Mouse (Mus musculus) kidney, embryonic 16.5 days (tissue): ENCODE data around the gene Tgm1. TPM values are rescaled to one million over a fixed set of nuclear protein-coding genes. Genes with fewer than 3 reads are reported as not detected.
"Not testable (repeated sequence)": the region's sequence is repeated elsewhere in the genome, so short reads cannot be mapped to it uniquely, and the experiment has no call there.

Experiments used
- ATAC-seq: fragments of 200-750 bp; cut with Nextera tagmentation; 2 replicates; pipeline ENCODE4 v1.8.0; 2017; ENCODE audit warnings: moderate TSS enrichment; ENCODE audit not compliant: low FRiP score, low TSS enrichment
- H3K27ac ChIP-seq: fragments of 300-500 bp; sonication (generic); 2 replicates; pipeline ENCODE4 v1.5.1; 2014; ENCODE audit warnings: low read length
- H3K27me3 ChIP-seq: fragments of 300-500 bp; sonication (generic); 2 replicates; pipeline ENCODE4 v1.6.1; 2014; ENCODE audit warnings: low read length, control low read depth, mixed read lengths; ENCODE audit not compliant: insufficient read depth
- H3K36me3 ChIP-seq: fragments of 300-500 bp; sonication (generic); 2 replicates; pipeline ENCODE4 v1.6.1; 2014; ENCODE audit warnings: low read length, control low read depth, mixed read lengths; ENCODE audit not compliant: insufficient read depth
- H3K4me1 ChIP-seq: fragments of 300-500 bp; sonication (generic); 2 replicates; pipeline ENCODE4 v1.6.1; 2014; ENCODE audit warnings: low read length, control low read depth, mixed read lengths; ENCODE audit not compliant: insufficient read depth
- H3K4me2 ChIP-seq: fragments of 300-500 bp; sonication (generic); replicated peaks from 2 replicates; pipeline ENCODE4 v1.6.1; 2014; ENCODE audit warnings: low read depth, low read length
- H3K4me3 ChIP-seq: fragments of 300-500 bp; sonication (generic); 2 replicates; pipeline ENCODE4 v1.5.1; 2014; ENCODE audit warnings: mild to moderate bottlenecking, low read length
- H3K9ac ChIP-seq: fragments of 300-500 bp; sonication (generic); replicated peaks from 2 replicates; pipeline ENCODE4 v1.6.1; 2014; ENCODE audit warnings: low read length
- H3K9me3 ChIP-seq: fragments of 300-500 bp; sonication (generic); 2 replicates; pipeline ENCODE4 v1.6.1; 2016; ENCODE audit warnings: low read length, control low read depth
- WGBS: fragments of 180-500 bp; shearing (Covaris S2); extraction: QIAGEN DNeasy Blood & Tissue Kit; methylation state at CpG from one replicate; pipeline ENCODE4 v1.1.7; 2014; 5-methylcytosine and 5-hydroxymethylcytosine counted together
- polyA plus RNA-seq: library from polyadenylated mRNA; unstranded; fragments of >200 nt; fragmentation: Nextera tagmentation; extraction: Ambion mirVana; gene quantifications from 2 replicates; pipeline ENCODE4 v1.2.1, GENCODE M21; 2015

The Tgm1 gene
- polyA plus RNA-seq = 2.9 and 3.0 TPM in 2 replicates

DNA sequence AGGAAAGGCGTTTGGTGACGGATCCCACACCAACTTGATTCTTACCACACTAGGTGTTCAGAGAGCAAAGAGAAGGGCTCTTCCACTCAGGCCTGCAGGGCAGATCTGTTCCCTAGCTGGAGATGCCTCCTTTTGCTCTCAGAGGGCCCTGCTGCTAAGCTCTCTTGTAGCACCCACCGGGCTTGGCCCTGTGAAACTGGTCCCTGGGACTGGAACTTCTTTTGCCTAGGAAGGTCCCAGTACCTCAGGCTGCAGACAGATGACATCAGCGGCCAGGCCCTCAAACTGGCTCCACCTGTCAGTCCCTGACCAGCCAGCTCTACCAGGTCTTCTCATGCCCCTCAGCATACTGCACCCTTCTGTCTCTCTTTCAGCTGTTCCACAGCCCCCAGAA is at the start of gene Tgm1:
TSS of gene Tgm1 (minus strand) at position 198 of the 394 bp plus-strand sequence.
- H3K9ac ChIP-seq = peak within 1 kb of the TSS; percentile 58; the same call in 1 of the 2 replicates
- 0 out of 2 replicates have a peak within 1 kb of the TSS, but pooled peaks have one; percentile 25 for H3K27ac ChIP-seq
- peak within 1 kb of the TSS; percentile 31 for H3K4me3 ChIP-seq
- no peak for ATAC-seq
- no peaks in the 10 kb centered on the region for H3K9me3 ChIP-seq
- peaks cover 6% of the 10 kb centered on the region; the same call in 1 of the 2 replicates for H3K4me1 ChIP-seq
- peaks cover 8% of the 10 kb centered on the region; the same call in 1 of the 2 replicates for H3K36me3 ChIP-seq
- peak within 1 kb of the TSS; percentile 53 for H3K4me2 ChIP-seq
- 25% methylated on average over 4 of the region's 4 CpGs for WGBS
- H3K27me3 ChIP-seq = peaks cover 15% of the 10 kb centered on the region

DNA sequence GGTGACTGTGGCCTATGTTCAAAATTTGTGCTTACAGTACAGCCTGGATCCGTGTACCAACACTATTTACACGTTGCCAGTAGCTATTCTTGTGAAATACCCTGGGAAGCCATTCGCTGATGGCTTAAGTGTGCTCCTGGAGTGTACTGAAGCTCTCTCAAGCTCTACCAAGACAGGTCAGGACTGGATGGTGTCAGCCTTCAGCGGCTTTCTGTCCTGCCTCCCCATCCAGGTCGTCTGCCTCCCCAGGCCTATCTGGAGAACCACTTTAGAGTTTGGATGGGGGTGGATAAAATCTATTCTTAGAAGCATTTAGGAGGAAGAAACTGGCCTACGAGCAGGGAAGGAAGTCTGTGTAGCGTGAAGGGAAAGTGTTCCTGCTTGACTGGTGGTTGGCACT is 49.4 kb upstream of the Tgm1 start:
- WGBS = 52% methylated on average over 7 of the region's 7 CpGs
- peaks cover 28% of the 10 kb centered on the region for H3K4me1 ChIP-seq
- peak overlapping the region; percentile 65 for H3K27ac ChIP-seq
- H3K9ac ChIP-seq = no peak overlapping the region
- no peaks in the 10 kb centered on the region for H3K36me3 ChIP-seq
- no peaks in the 10 kb centered on the region for H3K9me3 ChIP-seq
- no peak overlapping the region; the same call in 1 of the 2 replicates for H3K4me3 ChIP-seq
- H3K4me2 ChIP-seq = no peak overlapping the region
- no peak for ATAC-seq
- H3K27me3 ChIP-seq = peaks cover 38% of the 10 kb centered on the region

DNA sequence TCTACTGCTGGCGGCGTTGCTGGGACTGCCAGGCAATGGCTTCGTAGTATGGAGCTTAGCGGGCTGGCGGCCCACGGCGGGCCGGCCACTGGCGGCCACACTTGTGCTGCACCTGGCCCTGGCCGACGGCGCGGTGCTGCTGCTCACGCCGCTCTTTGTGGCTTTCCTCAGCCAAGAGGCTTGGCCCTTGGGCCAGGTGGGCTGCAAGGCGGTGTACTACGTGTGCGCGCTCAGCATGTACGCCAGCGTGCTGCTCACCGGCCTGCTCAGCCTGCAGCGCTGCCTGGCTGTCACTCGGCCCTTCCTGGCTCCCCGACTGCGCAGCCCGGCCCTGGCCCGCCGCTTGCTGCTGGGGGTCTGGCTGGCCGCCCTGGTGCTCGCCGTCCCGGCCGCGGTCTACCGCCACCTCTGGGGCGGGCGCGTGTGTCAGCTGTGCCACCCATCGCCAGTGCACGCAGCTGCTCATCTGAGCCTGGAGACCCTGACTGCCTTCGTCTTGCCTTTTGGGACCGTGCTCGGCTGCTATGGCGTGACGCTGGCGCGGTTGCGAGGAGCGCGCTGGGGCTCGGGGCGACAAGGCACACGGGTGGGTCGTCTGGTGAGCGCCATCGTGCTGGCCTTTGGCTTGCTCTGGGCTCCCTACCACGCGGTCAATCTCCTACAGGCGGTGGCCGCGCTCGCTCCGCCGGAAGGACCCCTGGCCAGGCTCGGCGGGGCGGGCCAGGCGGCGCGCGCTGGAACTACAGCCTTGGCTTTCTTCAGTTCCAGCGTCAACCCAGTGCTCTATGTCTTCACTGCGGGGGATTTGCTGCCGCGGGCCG is 48.5 kb upstream of the Tgm1 start:
- WGBS = under 1% methylated on average over 77 of the region's 77 CpGs
- H3K27ac ChIP-seq = peak overlapping the region; percentile 65
- ATAC-seq = peak; percentile 53

DNA sequence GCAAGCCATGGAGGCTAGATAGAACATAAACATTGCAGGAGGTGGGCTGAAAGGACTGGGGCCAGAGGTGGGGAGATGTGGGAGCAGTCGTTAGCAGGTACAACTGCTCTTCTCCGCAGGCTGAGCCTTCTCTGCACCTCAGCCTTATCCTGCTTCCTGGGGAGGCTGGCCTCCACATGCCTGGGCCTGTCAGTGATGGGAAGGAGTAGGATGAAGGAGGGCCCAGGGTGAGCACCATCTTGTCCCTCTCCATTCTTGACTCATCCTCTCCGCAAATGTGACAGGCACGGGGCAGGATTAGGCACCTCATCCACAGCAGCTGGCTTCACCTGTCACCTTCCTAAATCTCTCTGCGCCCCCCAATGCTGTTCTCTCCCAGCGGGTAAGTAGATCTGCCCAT is 47.4 kb upstream of the Tgm1 start, which contains the start of gene Ltb4r2:
TSS of gene Ltb4r2 (plus strand) at position 266 of the 400 bp plus-strand sequence.
- peaks cover 1% of the 10 kb centered on the region; the same call in 1 of the 2 replicates for H3K36me3 ChIP-seq
- H3K4me2 ChIP-seq = peak within 1 kb of the TSS; percentile 99
- peaks cover 24% of the 10 kb centered on the region for H3K4me1 ChIP-seq
- H3K9ac ChIP-seq = peak within 1 kb of the TSS; percentile 83
- no peak within 1 kb of the TSS for H3K27ac ChIP-seq
- WGBS = 82% methylated on average over 6 of the region's 6 CpGs
- peaks cover 26% of the 10 kb centered on the region for H3K27me3 ChIP-seq
- no peak for ATAC-seq
- no peaks in the 10 kb centered on the region for H3K9me3 ChIP-seq
- H3K4me3 ChIP-seq = peak within 1 kb of the TSS; percentile 60

More for the DNA sequence above, 48.5 kb upstream of the Tgm1 start:
- Histone ChIP-seq H3K4me1 (peaks cover 24% of the 10 kb centered on the region), H3K9me3 (no peaks in the 10 kb centered on the region), H3K4me3 (peak overlapping the region; percentile 60), H3K27me3 (peaks cover 35% of the 10 kb centered on the region), H3K4me2 (peak overlapping the region; percentile 99), H3K36me3 (no peaks in the 10 kb centered on the region), H3K9ac (peak overlapping the region; percentile 83)

DNA sequence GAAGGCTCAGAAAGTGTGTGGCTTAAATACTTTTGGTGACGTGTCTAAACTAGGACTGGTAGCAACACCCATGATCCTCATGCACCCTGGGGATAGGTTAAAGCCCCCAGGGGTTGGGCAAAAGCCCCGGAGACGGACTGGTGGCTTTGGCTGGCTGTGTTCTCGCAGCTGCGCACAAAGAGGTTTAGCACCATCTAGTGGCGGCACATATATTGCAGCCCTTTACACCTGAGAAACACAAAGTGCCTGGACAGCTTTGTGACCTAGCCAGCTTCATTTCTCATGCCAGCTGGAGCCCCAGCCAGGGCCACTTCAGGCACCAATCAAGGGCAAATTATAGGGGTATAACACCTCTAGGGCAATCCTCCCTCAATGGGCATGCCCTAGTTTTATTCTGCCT is 46.4 kb upstream of the Tgm1 start:
- not testable (repeated sequence) for H3K9me3 ChIP-seq, H3K27ac ChIP-seq
- Histone ChIP-seq H3K4me1 (peaks cover 24% of the 10 kb centered on the region), H3K4me3 (peak overlapping the region; percentile 27), H3K4me2 (peak overlapping the region; percentile 48), H3K36me3 (peaks cover 11% of the 10 kb centered on the region), H3K27me3 (peaks cover 19% of the 10 kb centered on the region), H3K9ac (peak overlapping the region; percentile 56)
- WGBS = 2% methylated on average over 5 of the region's 6 CpGs
- peak; percentile 10 for ATAC-seq

DNA sequence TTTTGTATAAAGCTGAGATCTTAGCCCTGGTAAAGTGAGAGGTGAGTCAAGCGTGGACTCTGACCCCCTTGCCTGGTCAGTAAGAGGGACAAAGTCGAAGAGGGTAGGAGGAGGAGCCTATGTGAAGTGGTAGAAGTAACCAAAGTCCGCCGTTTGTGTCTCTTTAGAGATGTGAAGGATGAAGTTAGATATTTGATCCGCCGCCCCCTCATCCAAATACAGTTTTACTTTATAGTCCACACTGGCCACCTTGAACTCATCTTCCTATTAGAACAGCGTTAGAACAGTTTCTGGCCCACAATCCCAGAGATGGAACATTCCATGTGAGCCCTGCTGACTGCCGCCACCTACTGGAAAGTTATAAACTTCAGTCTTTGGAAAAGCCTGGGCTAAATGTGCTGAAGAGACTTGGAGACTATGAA is 44.6 kb upstream of the Tgm1 start, which contains the start of gene Cideb:
TSS of gene Cideb (minus strand) at position 96 of the 422 bp plus-strand sequence.
- peak within 1 kb of the TSS; percentile 34 for H3K9ac ChIP-seq
- H3K27ac ChIP-seq = peak within 1 kb of the TSS; percentile 69; the same call in 1 of the 2 replicates
- H3K36me3 ChIP-seq = peaks cover 29% of the 10 kb centered on the region
- H3K4me3 ChIP-seq = peak within 1 kb of the TSS; percentile 16
- H3K4me2 ChIP-seq = peak within 1 kb of the TSS; percentile 36
- H3K9me3 ChIP-seq = no peaks in the 10 kb centered on the region
- peaks cover 9% of the 10 kb centered on the region for H3K27me3 ChIP-seq
- ATAC-seq = peak; percentile 61
- H3K4me1 ChIP-seq = peaks cover 24% of the 10 kb centered on the region
- 13% methylated on average over 8 of the region's 8 CpGs for WGBS

DNA sequence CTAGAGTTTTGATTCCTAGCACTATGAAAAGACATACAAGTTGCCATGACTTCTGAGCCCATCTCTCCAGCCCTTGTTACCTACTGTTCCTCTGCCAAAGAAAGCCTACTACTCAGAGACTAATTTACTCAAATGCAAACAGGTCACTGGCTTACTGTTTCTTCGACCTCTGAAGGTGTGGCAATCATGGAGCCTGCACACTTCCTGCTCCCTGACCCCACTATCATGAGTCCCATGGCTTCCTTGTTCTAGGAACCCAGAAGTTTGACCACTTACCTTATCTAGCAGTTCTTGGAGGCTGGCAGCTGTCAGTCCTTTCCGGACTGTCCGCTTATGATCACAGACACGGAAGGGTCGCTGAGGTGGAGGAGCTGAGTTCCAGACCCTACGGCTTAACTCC is 43.8 kb upstream of the Tgm1 start:
- no peak for ATAC-seq
- peaks cover 37% of the 10 kb centered on the region for H3K36me3 ChIP-seq
- H3K4me2 ChIP-seq = peak overlapping the region; percentile 27
- H3K27me3 ChIP-seq = peaks cover 9% of the 10 kb centered on the region
- no peaks in the 10 kb centered on the region for H3K9me3 ChIP-seq
- peaks cover 17% of the 10 kb centered on the region for H3K4me1 ChIP-seq
- H3K9ac ChIP-seq = peak overlapping the region; percentile 34
- WGBS = 86% methylated on average over 6 of the region's 6 CpGs
- peak overlapping the region; percentile 9; the same call in 1 of the 2 replicates for H3K4me3 ChIP-seq
- H3K27ac ChIP-seq = peak overlapping the region; percentile 36; the same call in 1 of the 2 replicates

DNA sequence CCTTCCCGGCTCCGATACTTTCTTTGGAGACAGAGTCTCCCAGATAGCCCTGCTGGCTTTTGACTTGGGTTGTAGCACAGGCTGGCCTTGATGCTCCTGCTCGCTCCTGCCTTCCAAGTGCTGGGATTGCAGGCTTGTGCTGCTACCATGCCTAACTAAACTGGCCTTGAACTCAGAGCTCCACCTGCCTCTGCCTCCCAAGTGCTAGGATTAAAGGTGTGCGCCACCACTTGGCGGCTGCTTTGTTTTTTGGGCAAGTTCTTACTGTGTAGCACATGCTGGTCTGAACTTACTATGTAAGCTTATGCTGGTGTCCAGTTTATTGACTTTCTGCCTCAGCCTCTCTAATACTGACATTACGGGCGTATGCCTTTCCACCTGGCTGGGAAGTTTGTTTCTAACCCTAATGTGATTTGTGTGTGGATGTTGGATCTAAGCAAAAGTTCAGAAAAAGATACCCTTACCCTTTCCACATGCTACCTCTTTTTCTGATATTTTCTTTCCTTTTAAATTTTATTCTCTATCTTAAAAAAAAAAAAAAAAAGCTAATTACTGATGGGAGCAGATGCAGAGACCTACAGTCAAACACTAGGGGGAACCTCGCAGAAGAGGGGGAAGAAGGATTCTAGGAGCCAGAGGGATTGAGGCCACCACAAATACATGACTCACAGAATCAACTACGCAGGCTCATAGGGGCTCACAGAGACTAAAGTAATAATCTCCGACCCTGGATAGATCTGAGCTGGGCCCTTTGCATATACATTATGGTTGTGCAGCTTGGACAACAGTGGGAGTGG is 33.5 kb upstream of the Tgm1 start:
- Histone ChIP-seq H3K27ac (no peak overlapping the region), H3K4me2 (peak overlapping the region; percentile 98), H3K4me1 (peaks cover 29% of the 10 kb centered on the region), H3K9ac (no peak overlapping the region), H3K36me3 (peaks cover 31% of the 10 kb centered on the region), H3K27me3 (no peaks in the 10 kb centered on the region), H3K9me3 (no peaks in the 10 kb centered on the region), H3K4me3 (no peak overlapping the region)
- 93% methylated on average over 10 of the region's 10 CpGs for WGBS
- no peak for ATAC-seq

DNA sequence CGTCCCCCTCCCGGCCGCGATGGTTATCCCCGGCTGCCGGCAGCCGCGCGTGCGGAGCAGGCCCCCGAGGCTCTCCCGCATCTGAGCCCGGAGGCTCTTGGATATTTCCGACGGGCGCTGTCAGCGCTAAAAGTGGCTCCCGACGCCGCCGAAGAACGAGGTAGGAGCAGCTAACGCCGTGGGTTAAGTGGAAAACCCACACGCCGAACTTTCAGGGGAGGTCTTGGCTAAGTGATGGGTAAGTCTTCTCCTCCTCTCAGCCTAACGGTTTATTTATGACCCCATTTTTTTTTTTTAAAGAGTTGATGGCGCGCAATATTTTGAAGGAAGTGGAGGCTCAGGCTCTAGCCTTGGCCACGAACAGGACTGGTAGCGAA is 32.1 kb upstream of the Tgm1 start:
- ATAC-seq = no peak
- WGBS = under 1% methylated on average over 31 of the region's 31 CpGs
- peaks cover 17% of the 10 kb centered on the region for H3K36me3 ChIP-seq

More for the DNA sequence above, 32.1 kb upstream of the Tgm1 start:
- H3K4me3 ChIP-seq = peak overlapping the region; percentile 90
- H3K27me3 ChIP-seq = no peaks in the 10 kb centered on the region
- peaks cover 29% of the 10 kb centered on the region for H3K4me1 ChIP-seq
- peak overlapping the region; percentile 41; the same call in 1 of the 2 replicates for H3K27ac ChIP-seq
- peak overlapping the region; percentile 98 for H3K4me2 ChIP-seq
- H3K9ac ChIP-seq = peak overlapping the region; percentile 81
- H3K9me3 ChIP-seq = no peaks in the 10 kb centered on the region
